Mouse (Mus musculus): ENCODE measurements around the gene Sh3bp2. TPM values are rescaled to one million over a fixed set of nuclear protein-coding genes. Genes with fewer than 3 reads are reported as not detected.
A peak's percentile ranks its signal among the peaks of the same experiment; 100 is the strongest.
"Not testable (repeated sequence)": the region's sequence is repeated elsewhere in the genome, so short reads cannot be mapped to it uniquely, and the experiment has no call there.

Gene Sh3bp2
- total RNA-seq, 2 experiments from 2014 or later = 3.2 to 4.5 TPM

GRCm38 (mm10) chr5:34527352-34527751 lies 1.7 kb downstream of the Sh3bp2 start:
- DNase-seq = no peak

DNA sequence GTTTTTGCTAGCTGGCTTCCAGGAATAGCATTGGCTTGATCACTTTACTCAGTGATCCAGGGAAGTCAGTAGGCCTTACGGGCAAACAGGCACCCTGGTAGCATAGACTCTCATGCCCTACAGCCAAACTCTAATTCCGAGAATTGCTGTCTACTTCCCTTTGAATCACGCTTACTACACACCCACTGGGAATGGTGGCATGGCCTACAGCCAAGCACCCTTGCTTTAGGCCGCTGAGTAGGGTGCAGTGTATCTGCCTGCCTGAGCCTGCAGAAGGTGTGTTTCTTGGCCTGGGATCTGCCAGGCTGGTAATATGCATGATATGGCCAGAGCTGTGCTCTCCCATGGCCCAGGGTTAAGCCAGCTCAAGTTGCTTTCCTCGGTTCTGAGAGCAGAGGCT lies 3.1 kb downstream of the Sh3bp2 start:
- no peak for DNase-seq

GRCm38 (mm10) chr5:34530116-34530515 lies 4.5 kb downstream of the Sh3bp2 start:
- no peak for DNase-seq

DNA sequence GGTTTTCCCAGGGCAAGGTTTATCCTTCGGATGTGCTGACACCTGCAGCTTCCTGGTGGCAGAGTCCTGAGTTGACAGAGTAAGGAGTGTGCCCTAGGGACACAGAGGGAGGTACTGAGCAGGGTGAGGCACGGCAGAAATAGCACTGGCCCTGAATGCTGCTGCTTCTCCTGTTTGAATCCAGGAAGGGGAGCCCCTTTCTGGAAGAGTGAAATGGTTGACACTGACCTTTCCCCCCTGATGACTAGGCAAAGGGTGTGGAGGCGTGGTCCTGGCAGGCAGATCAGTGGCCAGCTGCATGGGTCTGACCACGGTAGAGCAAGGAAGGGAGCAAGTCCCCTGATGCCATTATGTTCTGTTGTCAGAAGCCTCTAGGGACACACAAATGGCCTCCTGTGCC lies 5.0 kb downstream of the Sh3bp2 start:
- DNase-seq = no peak

- no peak for DNase-seq
Measured at GRCm38 (mm10) chr5:34533066-34533465, 7.4 kb downstream of the Sh3bp2 start.

DNA sequence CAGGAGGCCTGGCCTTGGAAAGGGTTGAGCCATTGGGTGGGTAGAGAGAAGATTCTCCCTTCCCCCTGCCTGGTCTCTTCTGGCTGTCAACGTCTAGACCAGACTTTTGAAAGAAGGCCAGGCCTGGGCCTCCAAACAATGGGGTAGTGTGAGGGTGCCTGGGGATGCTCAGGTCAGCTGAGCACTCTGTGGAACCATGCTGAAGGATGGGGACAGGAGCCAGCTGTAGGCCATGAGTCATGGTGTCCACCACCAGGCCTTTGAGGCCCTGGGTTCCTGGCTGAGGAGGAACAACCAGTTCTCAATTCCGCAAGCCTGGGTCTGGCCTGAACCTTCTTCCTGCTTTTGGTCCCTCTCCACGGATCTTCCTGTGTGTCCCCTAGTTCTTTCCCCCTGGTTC lies 8.2 kb downstream of the Sh3bp2 start:
- peak in 1 of 2 experiments; percentile 44 for DNase-seq

GRCm38 (mm10) chr5:34534776-34535581 lies 9.3 kb downstream of the Sh3bp2 start:
- DNase-seq = no peak

DNA sequence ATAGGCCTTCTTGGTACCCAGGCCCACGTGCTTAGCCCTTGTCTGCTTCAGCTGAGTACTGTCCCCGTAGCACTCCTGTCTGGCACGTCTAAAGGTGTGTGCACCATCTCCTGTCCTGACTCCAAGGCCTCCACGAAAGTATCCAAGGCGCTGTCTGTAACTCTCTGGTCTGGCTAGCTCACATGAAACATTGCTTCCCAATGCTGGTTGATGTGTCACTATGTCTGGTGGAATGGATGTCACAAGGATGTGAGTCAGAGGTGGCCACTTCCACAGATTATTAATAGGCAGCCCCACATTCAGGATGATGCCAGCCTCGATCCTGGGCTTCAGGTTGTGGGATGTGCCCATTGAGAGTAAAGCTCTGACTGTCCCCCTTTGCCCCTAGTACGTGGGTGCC lies 10.2 kb downstream of the Sh3bp2 start:
- no peak for DNase-seq

- no peak for DNase-seq
Measured at GRCm38 (mm10) chr5:34538079-34538478, 12.4 kb downstream of the Sh3bp2 start.

DNA sequence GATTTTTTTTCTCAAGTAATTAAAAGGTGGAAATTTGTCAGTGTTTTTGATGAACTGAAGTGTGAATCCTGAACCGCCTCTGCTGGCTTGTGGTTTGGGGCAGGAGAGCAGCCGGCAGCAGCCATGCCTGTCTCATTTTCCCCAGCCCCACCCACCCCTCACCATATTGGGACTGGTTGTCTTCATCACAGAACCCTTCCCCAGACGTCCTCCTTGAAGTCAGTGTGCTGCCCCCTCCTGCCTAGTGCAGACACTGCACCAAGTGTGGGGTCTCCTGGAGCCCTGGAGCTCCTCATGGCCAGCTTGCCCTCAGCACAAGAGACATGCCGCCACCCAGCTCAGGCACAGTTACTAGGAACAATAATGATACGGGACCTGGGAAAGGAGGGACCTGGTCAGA lies 12.9 kb downstream of the Sh3bp2 start:
- no peak for DNase-seq

DNA sequence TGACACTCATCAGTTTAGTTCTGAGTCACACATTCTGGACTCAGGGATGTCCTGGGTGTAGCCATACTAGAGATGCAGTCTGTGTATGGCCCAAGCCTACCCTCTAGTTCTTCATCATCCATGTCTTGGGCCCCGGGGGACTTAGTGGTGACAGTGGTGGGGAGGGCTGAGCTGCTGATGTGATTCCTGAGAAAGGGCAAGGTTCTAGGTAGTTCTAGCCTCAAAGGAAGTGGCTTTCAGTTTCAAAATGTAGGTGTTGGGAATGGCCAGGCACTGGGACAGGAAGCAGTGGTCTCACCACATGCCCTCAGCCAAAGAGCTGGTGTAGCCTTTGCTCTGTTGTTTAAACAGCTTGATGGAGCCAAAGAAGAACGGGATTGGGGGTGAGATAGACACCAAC lies 13.5 kb downstream of the Sh3bp2 start:
- no peak for DNase-seq

DNA sequence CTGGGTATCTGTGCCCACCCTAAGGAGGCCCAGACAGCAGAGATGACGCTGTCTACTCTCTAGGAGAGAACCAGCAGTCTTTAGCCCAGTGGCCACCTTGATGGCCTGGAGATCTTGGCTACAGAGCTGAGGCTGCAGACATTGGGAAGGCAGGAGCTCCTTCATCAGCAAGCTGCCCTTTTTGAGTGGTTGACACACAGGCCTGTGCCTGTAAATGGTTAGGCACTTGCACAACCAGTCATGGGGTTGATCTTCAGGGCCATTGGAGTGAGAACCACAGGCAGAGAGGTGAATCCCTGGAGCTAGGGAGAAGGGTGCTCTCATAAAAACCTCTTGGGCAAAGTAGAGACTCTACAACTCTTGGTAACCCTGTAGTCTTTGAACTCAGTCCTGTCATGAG lies 16.5 kb downstream of the Sh3bp2 start:
- no peak for DNase-seq

DNA sequence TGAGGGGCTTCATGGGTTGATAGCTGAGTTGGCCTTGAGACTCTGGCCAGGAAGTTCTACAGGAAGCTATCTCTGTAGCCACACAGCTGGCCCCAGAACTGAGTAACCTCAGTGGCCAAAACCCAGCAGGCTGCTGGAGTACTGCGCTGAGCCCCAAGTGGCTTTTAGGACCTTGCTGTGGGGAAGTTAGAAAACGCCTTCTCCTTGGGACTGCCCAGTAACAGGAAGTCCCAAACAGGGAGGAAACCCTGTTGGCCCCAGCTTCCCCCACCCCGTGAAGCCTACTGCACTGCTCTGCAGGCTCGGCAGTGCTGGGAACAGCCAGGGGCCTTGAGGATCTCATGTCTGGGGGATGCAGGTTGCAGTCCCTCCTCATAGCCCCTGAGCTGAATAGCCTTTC lies 17.5 kb downstream of the Sh3bp2 start:
- no peak for DNase-seq

- no peak for DNase-seq
Measured at GRCm38 (mm10) chr5:34547410-34547809, 21.8 kb downstream of the Sh3bp2 start.

DNA sequence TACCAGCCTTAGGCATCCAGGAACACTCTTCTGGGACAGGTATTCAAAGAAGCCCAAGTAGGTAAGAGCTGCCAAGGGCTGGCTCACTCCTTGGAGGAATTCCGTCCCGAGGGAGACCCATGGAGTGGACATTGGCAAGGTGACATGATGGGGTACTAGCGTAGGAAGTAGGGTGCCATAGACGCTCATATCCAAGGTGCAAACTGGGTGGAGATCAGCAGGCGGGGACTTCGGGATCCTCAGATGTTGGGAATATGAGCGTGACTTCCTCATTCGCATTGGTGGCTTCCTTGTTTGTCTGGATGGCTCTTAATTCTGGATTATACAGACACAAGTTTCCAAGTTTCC lies 23.5 kb downstream of the Sh3bp2 start:
- DNase-seq = no peak

DNA sequence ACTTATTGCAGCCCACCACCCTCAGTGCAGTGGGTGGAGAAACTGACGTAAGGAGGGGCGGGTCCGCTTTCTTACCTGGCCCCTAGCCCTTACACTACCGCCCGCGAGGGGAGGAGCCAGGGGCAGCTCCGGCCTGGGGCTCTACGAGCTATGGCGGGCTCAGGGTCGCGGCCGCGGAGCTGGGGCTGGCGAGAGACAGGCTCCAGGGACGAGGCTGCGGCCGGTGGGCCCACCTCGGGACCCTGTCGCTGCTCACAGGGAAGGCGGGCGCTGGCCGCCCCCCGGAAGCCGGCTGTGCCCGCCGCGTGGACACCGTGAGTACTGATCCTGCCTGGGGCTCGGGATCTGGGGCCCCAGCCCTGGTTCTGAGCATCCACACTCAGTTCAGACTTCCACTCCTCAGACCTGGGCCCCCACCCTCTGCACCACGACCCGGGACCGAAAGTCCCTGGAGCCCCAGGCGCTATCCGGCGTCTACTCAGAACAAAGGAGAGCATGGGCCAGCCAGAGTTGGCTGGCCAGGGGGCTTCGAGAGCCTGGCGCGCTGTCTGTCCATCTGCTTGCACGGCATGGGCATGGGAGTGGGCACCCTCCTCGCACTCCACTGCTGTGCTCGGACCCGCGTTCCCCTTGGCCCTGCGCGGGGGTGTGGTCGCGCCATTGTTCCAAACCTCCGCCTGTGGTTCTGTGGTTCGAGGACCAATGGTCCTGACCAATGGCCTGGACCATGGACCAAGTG lies 24.0 kb downstream of the Sh3bp2 start:
- DNase-seq = no peak

GRCm38 (mm10) chr5:34550251-34550650 lies 24.6 kb downstream of the Sh3bp2 start:
- no peak for DNase-seq

DNA sequence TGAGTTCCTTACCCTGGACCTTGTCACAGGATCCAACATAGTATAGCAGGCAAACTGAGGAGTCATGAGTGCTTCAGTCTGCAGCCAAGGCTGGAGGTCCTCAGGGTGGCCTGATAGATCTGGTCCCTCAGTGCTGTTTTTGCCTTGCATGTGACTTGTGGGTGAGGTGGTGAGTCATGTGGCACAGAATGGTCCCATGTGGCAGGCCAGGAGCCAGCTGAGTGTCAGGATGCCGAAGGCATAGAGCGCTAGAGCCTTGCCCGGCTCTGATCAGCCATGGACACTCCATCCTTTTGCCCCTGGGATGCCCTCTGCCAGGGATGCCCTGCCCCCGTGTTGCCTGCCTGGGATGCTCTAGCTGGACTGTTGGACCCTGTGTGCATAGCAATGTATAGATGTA lies 26.2 kb downstream of the Sh3bp2 start:
- DNase-seq = no peak

DNA sequence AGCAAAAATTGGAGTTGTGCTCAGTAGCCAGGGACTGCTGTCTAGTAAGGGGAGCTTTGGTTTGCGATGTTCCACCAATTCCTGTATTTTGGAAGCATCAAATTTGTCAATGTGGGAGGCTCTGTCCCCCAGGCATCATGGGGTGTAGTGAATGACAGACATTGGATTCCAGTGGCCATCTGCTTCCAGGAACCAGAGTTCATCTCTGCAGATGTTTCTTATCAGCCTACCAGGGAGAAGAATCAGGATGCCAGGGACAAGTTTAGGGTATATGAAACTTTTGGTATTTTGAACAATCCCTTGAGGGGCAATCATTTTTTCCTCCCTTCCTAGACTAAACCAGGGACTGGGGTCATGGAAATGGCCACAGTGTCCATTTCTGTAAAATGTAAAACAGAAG lies 38.2 kb downstream of the Sh3bp2 start:
- no peak for DNase-seq

DNA sequence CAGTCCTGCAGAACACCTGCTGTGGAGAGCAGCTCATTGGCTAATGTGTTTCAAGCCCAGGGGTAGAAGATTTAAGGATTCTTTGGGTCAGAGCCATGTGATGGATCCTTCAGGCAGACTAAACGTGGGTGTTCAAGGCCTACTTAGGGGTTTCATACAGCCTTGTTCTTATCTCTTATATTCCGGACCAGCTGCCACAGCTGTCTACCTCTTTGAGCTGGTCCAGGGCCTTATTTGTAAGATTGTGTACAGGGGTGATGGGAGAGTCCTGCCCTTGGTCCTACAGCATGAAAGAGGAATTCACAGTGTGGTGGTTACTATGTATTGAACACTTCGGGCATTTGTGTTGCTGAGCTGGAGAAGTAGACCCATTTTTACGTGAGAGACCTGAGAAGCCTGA lies 38.7 kb downstream of the Sh3bp2 start:
- DNase-seq = no peak

- peak; percentile 37 to 57 for DNase-seq
Measured at GRCm38 (mm10) chr5:34565545-34566283, 40.1 kb downstream of the Sh3bp2 start.

DNA sequence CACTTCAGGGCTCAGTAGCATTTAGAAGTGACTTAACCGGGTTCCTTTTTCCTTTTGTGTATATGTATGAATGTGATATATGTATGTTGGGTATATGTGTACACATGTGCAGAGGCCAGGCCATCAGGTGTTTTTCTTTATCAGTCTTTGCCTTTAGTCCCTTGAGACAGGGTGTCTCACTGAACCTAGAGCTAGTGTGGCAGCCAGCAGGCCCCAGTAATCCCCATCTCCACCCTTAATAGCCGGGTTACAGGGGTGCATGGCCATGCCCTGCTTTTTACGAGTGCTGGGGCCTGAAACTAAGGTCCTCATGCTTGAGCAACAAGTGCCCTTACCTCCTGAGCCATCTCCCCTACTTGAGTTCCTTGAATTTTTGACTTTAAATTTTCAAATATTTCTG lies 45.9 kb downstream of the Sh3bp2 start:
- no peak for DNase-seq

GRCm38 (mm10) chr5:34572568-34572967 lies 46.9 kb downstream of the Sh3bp2 start:
- DNase-seq = not testable (repeated sequence)

Data from layer of hippocampus, postnatal 36 days (tissue).